Mouse (Mus musculus) MEL (cell line): ENCODE data around the gene Ripply1. TPM values are rescaled to one million over a fixed set of nuclear protein-coding genes. Genes with fewer than 3 reads are reported as not detected.

Experiments used
- DNase-seq: peaks from one replicate; pipeline ENCODE4 v3.0.0; 2011; ENCODE audit warnings: low read depth, low spot score
- H3K27ac ChIP-seq: 2 replicates; pipeline ENCODE4 v1.5.1; 2012; ENCODE audit warnings: low read depth, mild to moderate bottlenecking, control low read depth, low read length, moderate library complexity; ENCODE audit not compliant: control insufficient read depth
- H3K27me3 ChIP-seq, 2 experiments: fragments of 150-350 bp in 1 of 2; sonication (generic) in 1 of 2; 2 replicates each; pipeline ENCODE4 v1.6.1; 2012; ENCODE audit warnings: low read length in 2 of 2, mild to moderate bottlenecking in 2 of 2, improper control_type of control experiment in 1 of 2, moderate library complexity in 1 of 2; ENCODE audit not compliant: insufficient read depth in 2 of 2, control insufficient read depth in 1 of 2
- H3K36me3 ChIP-seq, 2 experiments: 2 replicates each; pipeline ENCODE4 v1.6.1; 2012 to 2014; ENCODE audit warnings: low read length in 2 of 2, improper control_type of control experiment in 1 of 2, inconsistent platforms in 1 of 2, mild to moderate bottlenecking in 1 of 2; ENCODE audit not compliant: insufficient read depth in 2 of 2, control insufficient read depth in 1 of 2
- H3K4me1 ChIP-seq, 2 experiments: fragments of 150-350 bp in 1 of 2; sonication (generic) in 1 of 2; 2 replicates each; pipeline ENCODE4 v1.6.1; 2012; ENCODE audit warnings: low read length in 2 of 2, improper control_type of control experiment in 1 of 2, mild to moderate bottlenecking in 1 of 2; ENCODE audit not compliant: insufficient read depth in 2 of 2, control insufficient read depth in 1 of 2
- H3K4me3 ChIP-seq, 2 experiments: fragments of 150-350 bp in 1 of 2; sonication (generic) in 1 of 2; 2 replicates each; pipeline ENCODE4 v1.5.1; 2012; ENCODE audit warnings: low read depth in 2 of 2, low read length in 2 of 2, mild to moderate bottlenecking in 2 of 2, moderate library complexity in 2 of 2, control low read depth in 1 of 2, improper control_type of control experiment in 1 of 2; ENCODE audit not compliant: control insufficient read depth in 1 of 2, insufficient read depth in 1 of 2
- H3K79me2 ChIP-seq: 2 replicates; pipeline ENCODE4 v1.6.1; 2012; ENCODE audit warnings: mild to moderate bottlenecking, low read length, moderate library complexity; ENCODE audit not compliant: control insufficient read depth, poor library complexity, insufficient read depth
- H3K9ac ChIP-seq: 2 replicates; pipeline ENCODE4 v1.6.1; 2012; ENCODE audit warnings: low read depth, mild to moderate bottlenecking, control low read depth, low read length, moderate library complexity; ENCODE audit not compliant: control insufficient read depth, poor library complexity, severe bottlenecking
- H3K9me3 ChIP-seq: fragments of 150-350 bp; sonication (generic); replicated peaks from 2 replicates; pipeline ENCODE4 v1.6.1; 2012; ENCODE audit warnings: mild to moderate bottlenecking, low read length, improper control_type of control experiment, moderate library complexity; ENCODE audit not compliant: insufficient read depth
- BHLHE40 ChIP-seq: IDR thresholded peaks from 2 replicates; pipeline ENCODE4 v1.6.1; 2012; ENCODE audit warnings: low read depth, mild to moderate bottlenecking, inconsistent platforms, low read length, improper control_type of control experiment, borderline replicate concordance
- CHD2 ChIP-seq: IDR thresholded peaks from 2 replicates; pipeline ENCODE4 v1.6.1; 2011; ENCODE audit warnings: low read length, improper control_type of control experiment
- CTCF ChIP-seq, 3 experiments: IDR thresholded peaks in 2 of 3; conservative IDR thresholded peaks in 1 of 3; 2 replicates each; pipeline ENCODE4 v1.5.1; 2011 to 2012; ENCODE audit warnings: low read length in 3 of 3, low read depth in 2 of 3, mild to moderate bottlenecking in 2 of 3, improper control_type of control experiment in 1 of 3, inconsistent platforms in 1 of 3, mixed read lengths in 1 of 3, moderate library complexity in 1 of 3; ENCODE audit not compliant: control insufficient read depth in 1 of 3, insufficient read depth in 1 of 3, poor library complexity in 1 of 3, severe bottlenecking in 1 of 3
- ELF1 ChIP-seq: IDR thresholded peaks from 2 replicates; pipeline ENCODE4 v1.6.1; 2014; ENCODE audit warnings: low read depth, mild to moderate bottlenecking, inconsistent platforms, low read length, improper control_type of control experiment, moderate library complexity
- EP300 ChIP-seq, 2 experiments: IDR thresholded peaks; 2 replicates each; pipeline ENCODE4 v1.6.1; 2011; ENCODE audit warnings: improper control_type of control experiment in 2 of 2, low read length in 2 of 2, low read depth in 1 of 2, mild to moderate bottlenecking in 1 of 2
- ETS1 ChIP-seq: IDR thresholded peaks from 2 replicates; pipeline ENCODE4 v1.6.1; 2012; ENCODE audit warnings: low read depth, mild to moderate bottlenecking, inconsistent platforms, low read length, improper control_type of control experiment, moderate library complexity
- GATA1 ChIP-seq: IDR thresholded peaks from 2 replicates; pipeline ENCODE4 v1.6.1; 2011; ENCODE audit warnings: low read depth, low read length, improper control_type of control experiment
- JUND ChIP-seq: IDR thresholded peaks from 2 replicates; pipeline ENCODE4 v1.6.1; 2011; ENCODE audit warnings: low read depth, mild to moderate bottlenecking, improper control_type of control experiment, low read length
- KAT2A ChIP-seq: conservative IDR thresholded peaks from 2 replicates; pipeline ENCODE4 v1.6.1; 2012; ENCODE audit warnings: low read depth, low read length, improper control_type of control experiment, inconsistent platforms
- MEF2A ChIP-seq: IDR thresholded peaks from 2 replicates; pipeline ENCODE4 v1.6.1; 2014; ENCODE audit warnings: low read depth, mild to moderate bottlenecking, inconsistent platforms, low read length, improper control_type of control experiment; ENCODE audit not compliant: poor library complexity, insufficient replicate concordance, severe bottlenecking; ENCODE audit errors: extremely low read depth
- MXI1 ChIP-seq: IDR thresholded peaks from 2 replicates; pipeline ENCODE4 v1.6.1; 2011; ENCODE audit warnings: mild to moderate bottlenecking, low read depth, low read length, improper control_type of control experiment
- MYB ChIP-seq: IDR thresholded peaks from 2 replicates; pipeline ENCODE4 v1.6.1; 2011; ENCODE audit warnings: mild to moderate bottlenecking, low read depth, low read length, improper control_type of control experiment
- NRF1 ChIP-seq: IDR thresholded peaks from 2 replicates; pipeline ENCODE4 v1.6.1; 2014; ENCODE audit warnings: low read depth, mild to moderate bottlenecking, inconsistent platforms, low read length, improper control_type of control experiment, moderate library complexity; ENCODE audit not compliant: poor library complexity, insufficient read depth, severe bottlenecking
- POLR2A ChIP-seq, 2 experiments: IDR thresholded peaks; 2 replicates each; pipeline ENCODE4 v1.6.1; 2011 to 2012; ENCODE audit warnings: low read length in 2 of 2, mild to moderate bottlenecking in 2 of 2, control low read depth in 1 of 2, improper control_type of control experiment in 1 of 2, low read depth in 1 of 2, moderate library complexity in 1 of 2; ENCODE audit not compliant: control insufficient read depth in 1 of 2, insufficient read depth in 1 of 2, poor library complexity in 1 of 2
- POLR2AphosphoS5 ChIP-seq: IDR thresholded peaks from 2 replicates; pipeline ENCODE4 v1.6.1; 2012; ENCODE audit warnings: low read depth, borderline replicate concordance, mild to moderate bottlenecking, inconsistent platforms, low read length, moderate library complexity, mixed read lengths
- RCOR1 ChIP-seq: IDR thresholded peaks from 2 replicates; pipeline ENCODE4 v1.6.1; 2012; ENCODE audit warnings: low read depth, mild to moderate bottlenecking, inconsistent platforms, low read length, improper control_type of control experiment
- TAL1 ChIP-seq: IDR thresholded peaks from 2 replicates; pipeline ENCODE4 v1.6.1; 2012; ENCODE audit warnings: mild to moderate bottlenecking, inconsistent platforms, low read length, moderate library complexity, mixed read lengths
- TBP ChIP-seq: IDR thresholded peaks from 2 replicates; pipeline ENCODE4 v1.8.0; 2011; ENCODE audit warnings: low read depth, low read length, improper control_type of control experiment
- UBTF ChIP-seq: IDR thresholded peaks from 2 replicates; pipeline ENCODE4 v1.6.1; 2012; ENCODE audit warnings: low read depth, mild to moderate bottlenecking, inconsistent platforms, low read length, improper control_type of control experiment, moderate library complexity, borderline replicate concordance; ENCODE audit not compliant: insufficient read depth
- USF2 ChIP-seq, 2 experiments: IDR thresholded peaks; 2 replicates each; pipeline ENCODE4 v1.6.1; 2011 to 2012; ENCODE audit warnings: improper control_type of control experiment in 2 of 2, low read length in 2 of 2, borderline replicate concordance in 1 of 2, inconsistent platforms in 1 of 2, low read depth in 1 of 2, mild to moderate bottlenecking in 1 of 2; ENCODE audit not compliant: insufficient read depth in 1 of 2
- ZC3H11A ChIP-seq: IDR thresholded peaks from 2 replicates; pipeline ENCODE4 v1.6.1; 2012; ENCODE audit warnings: low read depth, mild to moderate bottlenecking, inconsistent platforms, low read length, improper control_type of control experiment
- ZKSCAN1 ChIP-seq: IDR thresholded peaks from 2 replicates; pipeline ENCODE4 v1.6.1; 2012; ENCODE audit warnings: low read depth, mild to moderate bottlenecking, inconsistent platforms, low read length, improper control_type of control experiment, moderate library complexity
- ZMIZ1 ChIP-seq: IDR thresholded peaks from 2 replicates; pipeline ENCODE4 v1.6.1; 2012; ENCODE audit warnings: low read depth, mild to moderate bottlenecking, inconsistent platforms, low read length, improper control_type of control experiment, moderate library complexity
- polyA plus RNA-seq, 2 experiments: library from polyadenylated mRNA; stranded (reverse) in 1 of 2; unstranded in 1 of 2; fragments of >175 nt in 1 of 2; fragments of >200 nt in 1 of 2; gene quantifications; 2 replicates each; pipeline versions ENCODE4 v1.2.1 to v1.2.4; 2012; ENCODE audit warnings: low replicate concordance in 2 of 2, low read depth in 1 of 2; ENCODE audit not compliant: insufficient read length in 2 of 2, insufficient read depth in 1 of 2, missing spikeins in 1 of 2
- total RNA-seq: library from RNA; depleted of rRNA; stranded (reverse); fragments of 300-350 nt; gene quantifications from 2 replicates; pipeline ENCODE4 v1.2.3, GENCODE M21; 2012

Ripply1 gene
- total and polyA plus RNA-seq, 3 experiments: not detected

- Histone ChIP-seq H3K9ac (peak overlapping the region; percentile 53), H3K36me3 (peaks cover 0 to 39% of the 10 kb centered on the region in 2 experiments; a peak in 2 of 4 replicates), H3K27ac (peak overlapping the region; percentile 91), H3K9me3 (no peaks in the 10 kb centered on the region), H3K27me3 (no peaks in the 10 kb centered on the region), H3K4me1 (peaks cover 21 to 43% of the 10 kb centered on the region in 2 experiments), H3K79me2 (no peaks in the 10 kb centered on the region), H3K4me3 (no peak overlapping the region)
- no peak for TF ChIP-seq POLR2A (IDR thresholded peaks at IDR 0.05; ENCODE audit: control insufficient read depth in 1 of 2, insufficient read depth in 1 of 2, low read depth in 1 of 2, low read length in 2 of 2, poor library complexity in 1 of 2)
- TF ChIP-seq EP300 (IDR thresholded peaks at IDR 0.05; ENCODE audit: low read depth in 1 of 2, low read length in 2 of 2): 0 out of 4 replicates have a peak, but pooled peaks of 1 of the 2 experiments have one; percentile 2
- TF ChIP-seq JUND: 0 out of 2 replicates have a peak, but pooled peaks have one; percentile 15
- DNase-seq: peak; percentile 56
These were observed 30.6 kb upstream of the Ripply1 start for GRCm38 (mm10) chrX:139812636-139813298.

- H3K4me3 ChIP-seq: no peak overlapping the region
- TF ChIP-seq TAL1: no peak
- TF ChIP-seq ZMIZ1: no peak
- no peak for TF ChIP-seq MYB
- no peak for TF ChIP-seq CTCF (IDR thresholded peaks at IDR 0.05 in 2 of 3, conservative IDR thresholded peaks at IDR 0.05 in 1 of 3; ENCODE audit: control insufficient read depth in 1 of 3, insufficient read depth in 1 of 3, low read depth in 2 of 3, low read length in 3 of 3, poor library complexity in 1 of 3, severe bottlenecking in 1 of 3)
- TF ChIP-seq UBTF: no peak
These were observed 26.3 kb upstream of the Ripply1 start for GRCm38 (mm10) chrX:139808501-139808900.

GRCm38 (mm10) chrX:139808085-139808484 is 25.9 kb upstream of the Ripply1 start:
- no peak for DNase-seq
- H3K4me3 ChIP-seq: no peak overlapping the region
- H3K79me2 ChIP-seq: no peaks in the 10 kb centered on the region
- peaks cover 0 to 13% of the 10 kb centered on the region in 2 experiments; a peak in 2 of 4 replicates for H3K36me3 ChIP-seq
- peaks cover 2 to 11% of the 10 kb centered on the region in 2 experiments for H3K4me1 ChIP-seq
- TF ChIP-seq ZKSCAN1 (no peak), ZMIZ1 (no peak), RCOR1 (no peak), GATA1 (no peak), UBTF (no peak), USF2 (IDR thresholded peaks at IDR 0.05; ENCODE audit: borderline replicate concordance in 1 of 2, insufficient read depth in 1 of 2, low read depth in 1 of 2, low read length in 2 of 2) (no peak), NRF1 (no peak), BHLHE40 (no peak), TAL1 (no peak), MXI1 (no peak), ZC3H11A (no peak), TBP (no peak), ETS1 (no peak), KAT2A (no peak), JUND (no peak), MEF2A (no peak), ELF1 (no peak), CHD2 (no peak), POLR2AphosphoS5 (no peak)
- no peak overlapping the region for H3K27ac ChIP-seq
- no peaks in the 10 kb centered on the region for H3K9me3 ChIP-seq
- H3K27me3 ChIP-seq: no peaks in the 10 kb centered on the region
- no peak overlapping the region for H3K9ac ChIP-seq

More at GRCm38 (mm10) chrX:139808501-139808900, 26.3 kb upstream of the Ripply1 start:
- DNase-seq: no peak
- Histone ChIP-seq H3K9ac (no peak overlapping the region), H3K27ac (no peak overlapping the region), H3K36me3 (peaks cover 0 to 14% of the 10 kb centered on the region in 2 experiments; a peak in 2 of 4 replicates), H3K4me1 (peaks cover 6 to 15% of the 10 kb centered on the region in 2 experiments), H3K27me3 (no peaks in the 10 kb centered on the region), H3K79me2 (no peaks in the 10 kb centered on the region), H3K9me3 (no peaks in the 10 kb centered on the region)
